Mouse (Mus musculus) heart, embryonic 14.5 days (tissue): ENCODE results near the gene Vnn1. TPM values are rescaled to one million over a fixed set of nuclear protein-coding genes. Genes with fewer than 3 reads are reported as not detected.
A peak's percentile ranks its signal among the peaks of the same experiment; 100 is the strongest.

ENCODE experiments used
- ATAC-seq: fragments of 200-750 bp; cut with Nextera tagmentation; 2 replicates; pipeline ENCODE4 v1.8.0; 2017; ENCODE audit warnings: low read depth, moderate TSS enrichment; ENCODE audit not compliant: insufficient number of reproducible peaks, insufficient read depth, low FRiP score
- H3K27ac ChIP-seq, 2 experiments: fragments of 200-500 bp in 1 of 2; fragments of 300-500 bp in 1 of 2; sonication (generic) in 1 of 2; replicated peaks in 1 of 2; 2 replicates each; pipeline ENCODE4 v1.5.1; 2012 to 2014; ENCODE audit warnings: low read depth in 2 of 2, low read length in 2 of 2, control low read depth in 1 of 2, mild to moderate bottlenecking in 1 of 2, mixed read lengths in 1 of 2; ENCODE audit not compliant: control insufficient read depth in 1 of 2, insufficient read depth in 1 of 2
- H3K27me3 ChIP-seq: fragments of 300-500 bp; sonication (generic); 2 replicates; pipeline ENCODE4 v1.6.1; 2014; ENCODE audit warnings: mild to moderate bottlenecking, low read length, control low read depth; ENCODE audit not compliant: control insufficient read depth, insufficient read depth
- H3K36me3 ChIP-seq: fragments of 300-500 bp; sonication (generic); 2 replicates; pipeline ENCODE4 v1.6.1; 2014; ENCODE audit warnings: mild to moderate bottlenecking, control low read depth, low read length, mixed read lengths; ENCODE audit not compliant: control insufficient read depth, insufficient read depth
- H3K4me1 ChIP-seq, 2 experiments: fragments of 200-500 bp in 1 of 2; fragments of 300-500 bp in 1 of 2; sonication (generic) in 1 of 2; 2 replicates each; pipeline ENCODE4 v1.6.1; 2012 to 2014; ENCODE audit warnings: low read length in 2 of 2, control low read depth in 1 of 2, mixed read lengths in 1 of 2; ENCODE audit not compliant: control insufficient read depth in 2 of 2, insufficient read depth in 2 of 2
- H3K4me2 ChIP-seq: fragments of 300-500 bp; sonication (generic); 2 replicates; pipeline ENCODE4 v1.6.1; 2014; ENCODE audit warnings: mild to moderate bottlenecking, low read length
- H3K4me3 ChIP-seq, 2 experiments: fragments of 200-500 bp in 1 of 2; fragments of 300-500 bp in 1 of 2; sonication (generic) in 1 of 2; 2 replicates each; pipeline ENCODE4 v1.5.1; 2012 to 2014; ENCODE audit warnings: low read length in 2 of 2, mild to moderate bottlenecking in 2 of 2, control low read depth in 1 of 2, low read depth in 1 of 2, moderate library complexity in 1 of 2; ENCODE audit not compliant: control insufficient read depth in 1 of 2, insufficient read depth in 1 of 2
- H3K9ac ChIP-seq: fragments of 300-500 bp; sonication (generic); 2 replicates; pipeline ENCODE4 v1.6.1; 2014; ENCODE audit warnings: mild to moderate bottlenecking, low read length
- H3K9me3 ChIP-seq: fragments of 300-500 bp; sonication (generic); 2 replicates; pipeline ENCODE4 v1.6.1; 2016; ENCODE audit warnings: low read length, control low read depth; ENCODE audit not compliant: control insufficient read depth
- WGBS: fragments of 180-500 bp; shearing (Covaris S2); extraction: QIAGEN DNeasy Blood & Tissue Kit; methylation state at CpG from one replicate; pipeline ENCODE4 v1.1.7; 2014; 5-methylcytosine and 5-hydroxymethylcytosine counted together
- polyA plus RNA-seq: library from polyadenylated mRNA; unstranded; fragments of >200 nt; fragmentation: Nextera tagmentation; extraction: Ambion mirVana; gene quantifications from 2 replicates; pipeline ENCODE4 v1.2.1, GENCODE M21; 2014

Vnn1 gene
- polyA plus RNA-seq: 3.7 and 4.5 TPM in 2 replicates

DNA sequence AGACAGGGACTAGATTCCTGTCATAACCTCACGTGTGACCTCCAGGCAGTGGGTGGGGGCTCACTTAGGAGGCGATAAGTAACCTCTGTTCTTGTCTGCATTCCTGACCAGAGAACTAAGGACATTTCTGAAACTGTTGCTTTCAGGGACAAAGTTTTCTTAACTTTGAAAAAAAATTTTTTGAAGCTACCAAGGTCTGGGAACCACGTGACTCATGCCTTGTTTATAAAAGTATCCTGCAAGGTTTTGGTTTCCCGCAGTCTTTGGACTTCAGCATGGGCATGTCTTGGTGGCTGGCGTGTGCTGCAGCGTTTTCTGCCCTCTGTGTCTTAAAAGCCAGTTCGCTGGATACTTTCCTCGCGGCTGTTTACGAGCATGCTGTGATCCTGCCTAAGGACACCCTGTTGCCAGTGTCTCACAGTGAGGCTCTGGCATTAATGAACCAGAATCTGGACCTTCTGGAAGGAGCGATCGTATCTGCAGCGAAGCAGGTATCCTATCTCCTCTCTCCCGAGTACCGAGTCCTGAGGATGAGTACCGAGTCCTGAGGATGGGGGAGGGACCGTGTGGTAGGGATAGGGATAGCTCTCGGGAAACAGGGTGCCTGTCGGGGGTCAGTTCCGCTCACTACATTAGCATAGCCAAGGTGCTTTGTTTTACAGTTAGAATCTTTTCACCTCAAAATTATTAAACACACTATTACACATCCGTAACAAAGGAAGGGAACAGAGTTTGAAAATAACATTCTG, at the start of gene Vnn1:
Vnn1 (plus strand) TSS at position 88 of the 749 bp plus-strand sequence.
- Histone ChIP-seq H3K4me1 (peaks cover 4 to 5% of the 10 kb centered on the region in 2 experiments; a peak in 1 of 4 replicates), H3K4me2 (peak within 1 kb of the TSS; percentile 71), H3K4me3 (peak within 1 kb of the TSS; percentile 40 to 63), H3K27me3 (no peaks in the 10 kb centered on the region), H3K27ac (0 out of 4 replicates have a peak within 1 kb of the TSS, but pooled peaks of 1 of the 2 experiments have one; percentile 34), H3K9me3 (no peaks in the 10 kb centered on the region), H3K9ac (peak within 1 kb of the TSS; percentile 18), H3K36me3 (no peaks in the 10 kb centered on the region)
- ATAC-seq: no peak
- WGBS: 12% methylated on average over 21 of the region's 21 CpGs

DNA sequence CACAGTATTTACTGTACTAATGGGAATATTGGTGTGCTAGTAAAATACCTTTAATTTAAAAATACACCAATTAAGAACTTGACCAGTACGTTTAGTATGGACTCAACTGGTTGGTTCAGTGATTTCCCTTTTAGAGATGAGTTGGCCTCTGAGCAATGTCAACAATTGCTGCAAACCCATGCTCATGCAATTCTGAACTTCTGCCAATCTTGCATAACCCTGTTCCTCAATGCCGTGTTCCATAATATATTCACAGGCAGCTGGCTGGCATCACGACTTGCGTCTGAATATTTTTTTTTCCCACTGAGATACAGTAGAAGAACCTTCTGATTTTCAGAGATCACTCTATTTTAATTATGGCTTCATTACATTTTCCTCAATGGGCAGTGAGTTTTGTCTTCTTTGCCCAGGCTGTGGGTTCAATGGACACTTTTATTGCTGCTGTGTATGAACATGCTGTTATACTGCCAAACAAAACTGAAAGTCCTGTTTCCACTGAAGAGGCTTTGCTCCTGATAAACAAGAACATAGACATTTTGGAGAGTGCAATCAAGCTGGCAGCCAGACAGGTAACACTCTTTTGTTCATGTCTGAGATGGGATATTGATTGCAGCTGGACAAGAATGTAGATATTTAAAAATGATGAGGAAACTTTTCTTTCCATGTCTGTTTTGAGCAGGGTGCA, 43.1 kb upstream of the Vnn1 start, which contains the start of gene Vnn3:
Vnn3 (plus strand) TSS at position 235 of the 685 bp plus-strand sequence.
- Histone ChIP-seq H3K9me3 (no peaks in the 10 kb centered on the region), H3K36me3 (no peaks in the 10 kb centered on the region), H3K27me3 (no peaks in the 10 kb centered on the region), H3K4me3 (no peak within 1 kb of the TSS), H3K27ac (no peak within 1 kb of the TSS), H3K4me1 (no peaks in the 10 kb centered on the region), H3K4me2 (no peak within 1 kb of the TSS), H3K9ac (no peak within 1 kb of the TSS)
- WGBS: 67% methylated on average over 4 of the region's 4 CpGs
- no peak for ATAC-seq

DNA sequence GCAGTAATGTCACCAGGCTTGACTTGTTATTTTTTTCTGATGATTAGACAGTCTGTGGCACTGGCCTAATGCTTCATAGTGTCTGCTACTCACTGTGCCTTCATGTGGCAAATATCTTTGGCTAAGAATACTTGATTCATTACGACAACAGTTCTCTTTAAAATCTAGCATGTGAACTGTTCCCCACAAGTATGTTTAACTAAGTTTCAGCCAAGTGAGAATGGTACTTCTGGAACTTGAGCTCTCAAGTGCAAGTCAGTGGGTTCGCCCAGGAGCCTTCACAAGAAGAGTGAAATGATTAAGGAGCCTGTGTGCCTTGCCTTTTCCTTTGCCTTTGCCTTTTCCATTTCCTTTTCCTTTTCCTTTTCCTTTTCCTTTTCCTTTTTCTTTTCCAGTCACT, 42.4 kb upstream of the Vnn1 start:
- no peak for ATAC-seq
- no peaks in the 10 kb centered on the region for H3K27me3 ChIP-seq
- WGBS: 77% methylated on average over 2 of the region's 2 CpGs
- no peak overlapping the region for H3K4me2 ChIP-seq
- H3K9me3 ChIP-seq: no peaks in the 10 kb centered on the region
- H3K36me3 ChIP-seq: no peaks in the 10 kb centered on the region
- no peak overlapping the region for H3K4me3 ChIP-seq
- H3K9ac ChIP-seq: no peak overlapping the region
- no peak overlapping the region for H3K27ac ChIP-seq
- H3K4me1 ChIP-seq: no peaks in the 10 kb centered on the region

DNA sequence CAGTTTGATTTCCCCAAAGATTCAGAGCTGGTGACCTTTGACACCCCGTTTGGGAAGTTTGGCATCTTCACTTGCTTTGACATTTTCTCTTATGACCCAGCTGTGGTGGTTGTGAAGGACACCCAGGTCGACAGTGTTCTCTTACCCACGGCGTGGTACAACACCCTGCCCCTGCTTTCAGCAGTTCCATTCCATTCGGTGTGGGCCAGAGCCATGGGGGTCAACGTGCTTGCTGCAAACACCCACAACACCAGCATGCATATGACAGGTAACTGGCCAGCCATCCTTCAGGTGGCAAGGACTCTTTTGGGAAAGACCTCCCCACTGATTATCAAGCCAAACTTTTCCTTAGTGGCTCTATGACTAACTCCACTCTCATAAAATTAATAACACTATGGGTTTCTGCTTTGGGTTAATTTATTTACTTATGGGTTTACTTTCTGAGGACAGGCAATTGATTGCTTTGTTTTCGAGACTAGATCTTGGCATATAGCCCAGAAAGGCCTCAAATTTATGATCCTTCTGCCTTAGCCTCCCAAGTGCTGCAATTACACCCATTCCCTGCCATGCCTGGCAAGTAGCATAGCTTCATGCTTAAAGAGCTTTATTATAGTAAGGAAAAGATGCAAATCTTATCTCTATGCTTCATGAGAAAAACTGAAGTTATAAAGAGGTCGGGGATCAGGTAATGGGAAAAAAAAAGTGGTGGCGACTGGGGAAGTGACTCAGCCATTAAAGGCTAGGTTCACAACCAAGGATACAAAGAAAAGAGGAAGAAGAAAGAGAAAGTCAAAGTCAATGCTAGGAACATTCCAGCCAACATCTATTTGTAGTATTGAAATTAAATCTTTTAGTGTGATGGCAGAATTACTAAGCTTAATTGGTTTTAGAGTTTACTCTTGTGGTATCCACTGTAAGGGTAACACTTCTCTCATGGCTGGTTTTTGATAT, 29.9 kb upstream of the Vnn1 start:
- Histone ChIP-seq H3K9ac (no peak overlapping the region), H3K36me3 (no peaks in the 10 kb centered on the region), H3K27ac (no peak overlapping the region), H3K4me1 (no peaks in the 10 kb centered on the region), H3K9me3 (peaks cover 7% of the 10 kb centered on the region; the same call in 1 of the 2 replicates), H3K27me3 (no peaks in the 10 kb centered on the region), H3K4me3 (no peak overlapping the region), H3K4me2 (no peak overlapping the region)
- WGBS: 78% methylated on average over 9 of the region's 9 CpGs
- no peak for ATAC-seq

DNA sequence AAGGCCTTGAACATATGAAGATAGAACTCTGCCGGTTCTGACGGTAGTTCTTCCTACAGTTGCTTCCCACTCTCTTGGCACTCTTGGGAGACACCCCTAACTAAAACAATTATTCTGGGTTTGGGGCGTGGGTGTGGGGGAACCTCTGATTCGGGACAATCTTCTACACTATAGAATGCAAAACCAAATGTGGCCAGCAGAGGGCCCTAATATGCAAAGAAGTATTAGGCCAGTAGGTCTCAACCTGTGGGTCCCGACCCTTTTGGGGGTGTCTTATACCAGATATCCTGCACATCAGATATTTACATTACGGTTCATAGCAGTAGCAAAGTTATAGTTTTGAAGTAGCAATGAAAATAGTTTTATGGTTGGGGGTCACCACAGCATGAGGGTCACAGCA, 13.8 kb upstream of the Vnn1 start:
- Histone ChIP-seq H3K27me3 (no peaks in the 10 kb centered on the region), H3K4me3 (no peak overlapping the region), H3K9ac (no peak overlapping the region), H3K4me2 (no peak overlapping the region), H3K36me3 (no peaks in the 10 kb centered on the region), H3K4me1 (no peaks in the 10 kb centered on the region), H3K27ac (no peak overlapping the region), H3K9me3 (no peaks in the 10 kb centered on the region)
- no peak for ATAC-seq
- WGBS: 82% methylated on average over 6 of the region's 6 CpGs

DNA sequence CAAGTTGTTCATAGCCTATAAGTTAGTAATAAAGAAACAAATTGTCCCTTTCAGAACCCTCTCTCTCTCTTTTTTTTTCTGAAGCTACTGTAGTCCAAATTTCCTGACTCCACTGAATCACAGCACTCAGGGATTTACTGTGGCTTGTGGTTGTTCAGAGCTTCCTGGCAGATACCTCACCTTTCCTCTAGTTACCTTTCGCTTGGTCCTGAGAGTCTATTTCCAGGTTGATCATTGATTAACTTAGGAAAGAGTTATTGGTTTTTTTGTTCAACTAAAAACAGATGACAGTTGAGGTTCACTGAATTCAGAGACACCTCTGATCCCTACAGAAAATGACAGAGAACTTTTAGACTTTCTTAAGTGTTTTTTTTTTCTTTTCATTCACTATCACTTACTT, 9.6 kb upstream of the Vnn1 start:
- H3K4me3 ChIP-seq: no peak overlapping the region
- ATAC-seq: no peak

DNA sequence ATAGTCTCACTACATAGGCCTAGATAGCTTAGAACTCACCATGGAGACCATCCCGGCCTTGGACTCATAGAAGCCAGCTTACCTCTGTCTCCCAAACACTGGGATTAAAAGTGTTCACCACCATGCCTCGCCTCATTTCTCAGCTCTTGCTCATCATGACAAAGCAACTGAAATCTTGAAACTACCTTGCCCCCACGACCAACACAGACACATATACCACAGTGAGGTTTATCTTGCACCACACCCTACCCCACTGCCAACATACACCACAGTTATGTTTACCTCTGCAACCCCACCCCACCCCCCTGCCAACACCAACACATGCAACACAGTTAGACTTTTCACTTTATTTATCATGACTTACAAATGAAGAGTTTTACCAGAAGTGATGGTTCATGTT, 8.4 kb upstream of the Vnn1 start:
- Histone ChIP-seq H3K4me2 (no peak overlapping the region), H3K27me3 (no peaks in the 10 kb centered on the region), H3K9me3 (no peaks in the 10 kb centered on the region), H3K4me3 (no peak overlapping the region), H3K4me1 (no peaks in the 10 kb centered on the region), H3K9ac (no peak overlapping the region), H3K36me3 (no peaks in the 10 kb centered on the region), H3K27ac (no peak overlapping the region)
- 87% methylated on average over 3 of the region's 3 CpGs for WGBS
- ATAC-seq: no peak

More for the DNA sequence above, 9.6 kb upstream of the Vnn1 start:
- Histone ChIP-seq H3K9ac (no peak overlapping the region), H3K36me3 (no peaks in the 10 kb centered on the region), H3K27me3 (no peaks in the 10 kb centered on the region), H3K9me3 (no peaks in the 10 kb centered on the region), H3K4me1 (no peaks in the 10 kb centered on the region), H3K27ac (no peak overlapping the region), H3K4me2 (no peak overlapping the region)
- 75% methylated on average over 1 of the region's 1 CpGs for WGBS
